Mouse (Mus musculus) C2C12 (cell line): ENCODE results near the gene Kmt2e. TPM values are rescaled to one million over a fixed set of nuclear protein-coding genes. Genes with fewer than 3 reads are reported as not detected.

Source experiments
- H3K27me3 ChIP-seq: one replicate; pipeline ENCODE4 v1.6.1; 2011; ENCODE audit not compliant: control insufficient read depth, insufficient read depth, insufficient read length
- H3K36me3 ChIP-seq: one replicate; pipeline ENCODE4 v1.6.1; 2011; ENCODE audit not compliant: control insufficient read depth, insufficient read depth
- H3K4me3 ChIP-seq: one replicate; pipeline ENCODE4 v1.5.1; 2011; ENCODE audit warnings: mild to moderate bottlenecking, control low read depth; ENCODE audit not compliant: poor library complexity, insufficient read depth, severe bottlenecking
- H3K79me2 ChIP-seq: one replicate; pipeline ENCODE4 v1.6.1; 2011; ENCODE audit not compliant: control insufficient read depth, insufficient read depth
- H3K79me3 ChIP-seq: one replicate; pipeline ENCODE4 v1.6.1; 2011; ENCODE audit warnings: low read depth, control low read depth
- H3ac ChIP-seq: one replicate; pipeline ENCODE3; 2011; ENCODE audit warnings: low read depth; ENCODE audit not compliant: control insufficient read depth, insufficient read length
- CEBPB ChIP-seq: IDR thresholded peaks from one replicate; pipeline ENCODE4 v1.6.1; 2011; ENCODE audit warnings: low read depth, mild to moderate bottlenecking, control low read depth, moderate library complexity
- CTCF ChIP-seq: IDR thresholded peaks from one replicate; pipeline ENCODE4 v1.5.1; 2011; ENCODE audit not compliant: control insufficient read depth, insufficient read depth, insufficient read length
- FOSL1 ChIP-seq: IDR thresholded peaks from one replicate; pipeline ENCODE4 v1.8.0; 2011; ENCODE audit warnings: mild to moderate bottlenecking, low read length; ENCODE audit not compliant: poor library complexity, insufficient read depth, severe bottlenecking
- MAX ChIP-seq: IDR thresholded peaks from one replicate; pipeline ENCODE4 v1.6.1; 2011; ENCODE audit warnings: mild to moderate bottlenecking, control low read depth
- MYOD1 ChIP-seq: IDR thresholded peaks from one replicate; pipeline ENCODE4 v1.6.1; 2011; ENCODE audit warnings: low read depth; ENCODE audit not compliant: control insufficient read depth, insufficient read length
- MYOG ChIP-seq: IDR thresholded peaks from one replicate; pipeline ENCODE4 v1.6.1; 2011; ENCODE audit not compliant: control insufficient read depth, insufficient read length; ENCODE audit errors: extremely low read depth
- USF1 ChIP-seq: IDR thresholded peaks from one replicate; pipeline ENCODE4 v1.6.1; 2011; ENCODE audit warnings: low read depth, mild to moderate bottlenecking, control low read depth, moderate library complexity
- polyA plus RNA-seq: library from polyadenylated mRNA; unstranded; fragments of >200 nt; fragmentation: generic; extraction: Trizol; gene quantifications from one replicate; pipeline ENCODE4 v1.2.1, GENCODE M21; 2012; ENCODE audit warnings: missing spikeins

Gene Kmt2e
- polyA plus RNA-seq, 1 experiment, result 8.0 TPM

DNA sequence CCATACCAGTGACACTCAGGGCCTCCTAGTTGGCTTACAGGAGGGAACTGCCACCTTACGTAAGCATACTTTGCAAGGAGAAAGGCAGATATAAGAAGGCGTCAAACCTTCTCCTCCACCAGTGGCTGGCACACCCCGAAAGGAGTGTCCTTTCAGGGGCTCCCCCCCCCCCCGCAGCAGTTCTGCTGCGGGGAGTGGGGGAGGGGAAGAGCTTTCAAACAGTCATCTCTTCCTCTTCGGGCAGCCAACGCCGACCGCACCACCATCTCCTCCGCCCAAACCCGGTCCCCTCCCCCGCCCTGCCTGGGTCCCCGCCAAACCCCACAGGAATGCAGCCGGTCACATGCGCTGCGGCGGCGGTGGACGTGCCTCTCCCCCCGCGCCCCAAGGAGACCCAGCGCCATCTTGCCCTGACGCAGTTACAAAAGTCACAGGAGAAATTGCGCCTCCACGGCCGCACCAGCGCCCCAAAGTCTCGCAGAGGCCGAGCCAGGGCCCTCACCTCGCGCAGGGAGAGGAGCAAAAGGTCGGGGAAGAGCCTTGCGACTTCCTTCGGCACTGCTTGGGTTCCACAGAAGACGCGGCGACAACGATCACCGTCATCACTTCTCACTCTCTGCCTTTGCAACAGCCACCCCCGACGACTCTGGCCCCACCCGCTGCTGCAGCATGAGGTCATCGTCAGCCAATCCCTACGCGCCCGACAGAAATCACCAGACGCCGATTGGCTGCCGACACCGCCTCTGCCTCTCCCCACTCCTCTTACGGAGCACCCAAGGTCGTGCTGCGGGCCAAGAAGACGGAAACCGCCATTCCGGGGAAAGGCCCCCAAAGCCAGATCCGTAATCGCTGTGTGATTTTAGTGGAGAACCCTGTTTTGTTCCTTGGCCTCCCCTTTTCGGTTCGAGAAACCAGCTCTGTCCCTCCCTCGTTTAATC is 1.3 kb upstream of the Kmt2e start:
- peak overlapping the region; percentile 83 for H3ac ChIP-seq
- peaks cover 10% of the 10 kb centered on the region for H3K36me3 ChIP-seq
- no peak for TF ChIP-seq MYOG
- no peak for TF ChIP-seq MAX
- TF ChIP-seq MYOD1, result no peak
- TF ChIP-seq USF1, result peak; percentile 73
- peak; percentile 25 for TF ChIP-seq CEBPB
- no peak for TF ChIP-seq CTCF
- no peak for TF ChIP-seq FOSL1
- H3K79me2 ChIP-seq, result peaks cover 86% of the 10 kb centered on the region
- peak overlapping the region; percentile 98 for H3K4me3 ChIP-seq
- peaks cover 80% of the 10 kb centered on the region for H3K79me3 ChIP-seq
- no peaks in the 10 kb centered on the region for H3K27me3 ChIP-seq

DNA sequence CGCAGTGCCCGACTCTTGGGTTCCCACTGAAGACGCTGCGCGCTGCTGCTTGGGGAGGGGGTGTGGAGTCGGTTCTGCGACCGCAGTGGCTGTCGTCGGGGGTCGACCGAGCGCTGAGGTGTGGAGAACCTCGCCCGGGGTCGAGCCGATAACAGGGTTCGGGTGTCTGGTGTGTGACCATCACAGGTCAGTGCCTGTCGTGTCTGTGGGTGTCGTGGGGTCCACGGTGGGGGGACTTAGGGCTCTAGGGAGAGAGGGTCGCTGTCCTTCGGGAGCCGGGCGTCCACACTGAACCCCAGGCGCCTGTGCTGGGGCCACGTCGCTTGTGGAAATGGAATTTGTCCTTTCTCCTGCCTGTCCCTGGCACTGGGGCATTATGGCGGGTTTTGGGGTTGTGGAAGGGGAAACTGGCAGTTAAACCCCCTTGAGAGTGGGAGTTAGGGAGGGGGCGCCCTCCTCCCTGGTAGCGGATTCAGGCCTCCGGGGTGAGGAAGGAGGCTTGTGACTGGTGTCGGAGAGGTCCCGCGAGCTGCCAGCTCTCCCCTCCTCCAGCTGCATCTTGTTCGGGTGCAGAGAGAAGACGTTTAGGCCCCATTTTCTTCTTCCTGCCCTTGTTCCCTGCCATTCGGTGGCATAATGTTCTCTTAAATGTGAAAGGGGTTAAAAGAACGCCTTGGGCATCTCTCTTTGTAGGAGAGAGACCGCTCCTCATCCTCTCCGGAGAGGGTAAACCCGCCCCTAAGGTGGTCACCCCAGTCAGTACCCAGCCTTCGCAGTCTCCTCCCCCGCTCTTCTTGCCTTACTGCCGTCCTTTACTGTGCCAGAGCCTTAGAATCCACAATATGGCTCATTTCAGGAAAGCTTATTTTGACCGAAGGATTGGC is 599 bp downstream of the Kmt2e start:
- Histone ChIP-seq H3K79me3 (peaks cover 78% of the 10 kb centered on the region), H3K79me2 (peaks cover 86% of the 10 kb centered on the region), H3ac (peak overlapping the region; percentile 79), H3K27me3 (no peaks in the 10 kb centered on the region), H3K4me3 (peak overlapping the region; percentile 98), H3K36me3 (peaks cover under 1% of the 10 kb centered on the region)
- TF ChIP-seq MAX (no peak), MYOG (no peak), CEBPB (no peak), MYOD1 (no peak), USF1 (no peak), CTCF (no peak), FOSL1 (no peak)

DNA sequence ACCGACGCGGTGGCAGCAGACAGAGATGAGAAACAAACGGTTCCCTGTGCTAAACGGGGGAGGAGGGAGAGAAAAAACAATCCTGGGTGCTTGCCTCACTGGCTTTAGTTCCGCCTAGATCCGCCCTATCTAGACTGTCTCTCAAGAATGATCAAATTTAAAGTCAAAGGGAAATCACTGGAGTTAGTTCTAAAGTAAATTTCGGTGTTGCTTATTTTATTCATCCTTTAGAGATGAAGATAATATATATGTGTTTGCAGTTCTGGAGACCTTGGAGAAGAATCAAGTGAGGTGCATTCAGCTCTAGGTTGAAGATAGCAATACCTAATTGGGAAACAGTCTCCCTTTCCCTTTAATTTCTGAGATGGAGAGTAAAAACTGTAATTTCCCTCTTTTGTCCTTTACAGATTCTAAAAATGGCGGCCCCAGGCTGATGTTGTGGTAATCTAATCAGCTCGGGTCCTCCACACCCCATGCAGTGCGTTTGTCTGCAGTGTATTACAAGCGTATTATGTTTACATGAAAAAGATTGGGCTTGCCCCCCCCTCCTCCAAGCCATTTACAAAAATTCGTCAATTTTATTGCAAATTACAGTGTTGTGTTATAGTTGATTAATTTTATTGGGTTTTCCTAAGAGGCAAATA is 1.4 kb downstream of the Kmt2e start:
- Histone ChIP-seq H3K79me3 (peaks cover 78% of the 10 kb centered on the region), H3K4me3 (peak overlapping the region; percentile 98), H3K27me3 (no peaks in the 10 kb centered on the region), H3ac (peak overlapping the region; percentile 79), H3K79me2 (peaks cover 86% of the 10 kb centered on the region), H3K36me3 (no peaks in the 10 kb centered on the region)
- TF ChIP-seq CEBPB, result no peak
- TF ChIP-seq USF1, result no peak
- no peak for TF ChIP-seq CTCF
- no peak for TF ChIP-seq MYOD1
- TF ChIP-seq MYOG, result no peak
- no peak for TF ChIP-seq FOSL1
- TF ChIP-seq MAX, result no peak

DNA sequence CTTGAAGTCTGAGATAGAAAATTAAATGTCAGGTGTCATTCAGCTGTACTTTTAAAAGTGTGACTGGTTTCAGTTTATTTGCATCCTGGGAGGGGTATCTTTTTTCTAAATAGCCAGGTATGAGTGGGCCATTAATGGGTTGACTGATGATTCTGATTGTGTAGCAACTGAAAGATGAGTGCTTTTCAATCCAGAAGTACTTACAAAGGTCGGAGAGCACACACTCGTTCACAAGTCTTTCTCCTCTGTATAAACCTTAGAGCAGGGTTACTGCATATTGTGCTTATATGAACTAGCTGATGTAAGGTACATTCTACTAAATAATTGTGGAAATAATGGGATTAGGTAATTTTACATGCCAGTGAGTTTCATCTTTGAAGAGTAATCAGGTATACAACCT is 2.5 kb downstream of the Kmt2e start:
- H3K79me2 ChIP-seq, result peaks cover 86% of the 10 kb centered on the region
- peak overlapping the region; percentile 98 for H3K4me3 ChIP-seq
- TF ChIP-seq CEBPB, result no peak
- TF ChIP-seq FOSL1, result no peak
- TF ChIP-seq USF1, result no peak
- no peak for TF ChIP-seq MAX
- no peak for TF ChIP-seq CTCF
- TF ChIP-seq MYOG, result no peak
- no peak for TF ChIP-seq MYOD1
- H3K79me3 ChIP-seq, result peaks cover 78% of the 10 kb centered on the region
- H3K27me3 ChIP-seq, result no peaks in the 10 kb centered on the region
- H3ac ChIP-seq, result no peak overlapping the region
- H3K36me3 ChIP-seq, result peaks cover 7% of the 10 kb centered on the region

DNA sequence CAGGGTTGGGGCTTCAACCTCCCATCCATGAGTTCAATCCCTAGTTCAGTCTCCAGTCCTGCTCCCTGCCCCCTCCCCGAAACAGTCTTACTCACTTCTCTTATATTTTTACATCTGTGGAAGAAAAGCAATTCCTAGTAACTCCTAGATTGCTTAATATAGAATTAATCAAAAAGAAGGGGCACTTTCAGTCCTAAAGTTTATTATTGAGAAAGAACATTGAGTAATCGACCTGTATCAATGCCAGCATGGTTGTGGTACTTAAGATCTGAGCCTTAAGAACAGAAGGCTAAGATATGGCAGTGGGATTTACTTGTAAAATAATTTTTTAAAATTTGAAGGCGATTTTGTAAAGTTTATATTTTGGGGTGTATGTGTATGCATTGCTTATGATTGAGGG is 5.6 kb downstream of the Kmt2e start:
- no peak for TF ChIP-seq MYOG
- TF ChIP-seq CEBPB, result no peak
- no peak for TF ChIP-seq MYOD1
- TF ChIP-seq USF1, result no peak
- no peak for TF ChIP-seq CTCF
- no peak for TF ChIP-seq MAX
- no peak for TF ChIP-seq FOSL1
- Histone ChIP-seq H3K4me3 (no peak overlapping the region), H3ac (no peak overlapping the region)

More for the DNA sequence above, 5.6 kb downstream of the Kmt2e start:
- Histone ChIP-seq H3K79me3 (peaks cover 98% of the 10 kb centered on the region), H3K27me3 (no peaks in the 10 kb centered on the region), H3K36me3 (peaks cover 7% of the 10 kb centered on the region), H3K79me2 (peaks cover 100% of the 10 kb centered on the region)
